Mouse (Mus musculus) cerebellum, postnatal 14 days (tissue): Measurements from ENCODE around the gene Bfar.
"Not testable (repeated sequence)": the region's sequence is repeated elsewhere in the genome, so short reads cannot be mapped to it uniquely, and the experiment has no call there.

ENCODE experiments used
- DNase-seq, 2 experiments: peaks; one replicate each; pipeline ENCODE4 v3.0.0; 2021; ENCODE audit warnings: mixed read lengths in 2 of 2

Gene Bfar

GRCm38 (mm10) chr16:13671685-13672385, at the start of gene Bfar, which contains the start of gene 3110001I22Rik:
TSS of gene Bfar (plus strand) at chr16:13671858.
TSS of gene 3110001I22Rik (plus strand) at chr16:13671929.
- peak; percentile 92 to 93 for DNase-seq

- DNase-seq, result peak; percentile 31 to 48
Measured at GRCm38 (mm10) chr16:13628345-13628744, 43.3 kb upstream of the Bfar start.

- DNase-seq, result not testable (repeated sequence)
Measured at GRCm38 (mm10) chr16:13638198-13638597, 33.5 kb upstream of the Bfar start.

GRCm38 (mm10) chr16:13639508-13639907, 32.1 kb upstream of the Bfar start:
- DNase-seq, result no peak

GRCm38 (mm10) chr16:13640064-13640463, 31.6 kb upstream of the Bfar start:
- DNase-seq, result peak; percentile 9 to 33

GRCm38 (mm10) chr16:13644474-13644873, 27.2 kb upstream of the Bfar start:
- DNase-seq, result no peak

GRCm38 (mm10) chr16:13645930-13646329, 25.7 kb upstream of the Bfar start:
- no peak for DNase-seq

GRCm38 (mm10) chr16:13658886-13659285, 12.8 kb upstream of the Bfar start:
- no peak for DNase-seq

GRCm38 (mm10) chr16:13660736-13661135, 10.9 kb upstream of the Bfar start:
- DNase-seq, result no peak

- peak; percentile 94 to 95 for DNase-seq
Measured at GRCm38 (mm10) chr16:13667878-13668343, 3.7 kb upstream of the Bfar start, which contains the start of gene Parn. TSS of gene Parn (minus strand) at chr16:13668170.

GRCm38 (mm10) chr16:13668402-13669108, 3.1 kb upstream of the Bfar start:
- DNase-seq, result peak in 1 of 2 experiments; percentile 10

GRCm38 (mm10) chr16:13669282-13669681, 2.4 kb upstream of the Bfar start:
- DNase-seq, result no peak

- DNase-seq, result not testable (repeated sequence)
Measured at GRCm38 (mm10) chr16:13670896-13671295, 762 bp upstream of the Bfar start.

GRCm38 (mm10) chr16:13672386-13672898, 784 bp downstream of the Bfar start:
- DNase-seq, result peak; percentile 67 to 74

GRCm38 (mm10) chr16:13673114-13673513, 1.5 kb downstream of the Bfar start:
- no peak for DNase-seq

- no peak for DNase-seq
Measured at GRCm38 (mm10) chr16:13674511-13674910, 2.9 kb downstream of the Bfar start.

- no peak for DNase-seq
Measured at GRCm38 (mm10) chr16:13678601-13679319, 7.1 kb downstream of the Bfar start.

GRCm38 (mm10) chr16:13698998-13699397, 27.3 kb downstream of the Bfar start:
- peak in 1 of 2 experiments; percentile 11 for DNase-seq

GRCm38 (mm10) chr16:13702184-13702583, 30.5 kb downstream of the Bfar start:
- peak; percentile 24 to 29 for DNase-seq

GRCm38 (mm10) chr16:13704676-13705075, 33.0 kb downstream of the Bfar start:
- no peak for DNase-seq

GRCm38 (mm10) chr16:13714910-13715309, 43.3 kb downstream of the Bfar start:
- no peak for DNase-seq

GRCm38 (mm10) chr16:13716821-13717553, 45.3 kb downstream of the Bfar start:
- no peak for DNase-seq
